Mouse (Mus musculus) neural tube, embryonic 12.5 days (tissue): ENCODE measurements around the gene Ovol3. TPM values are rescaled to one million over a fixed set of nuclear protein-coding genes. Genes with fewer than 3 reads are reported as not detected.

Experiments used
- ATAC-seq: fragments of 200-750 bp; cut with Nextera tagmentation; 2 replicates; pipeline ENCODE4 v1.8.0; 2017; ENCODE audit warnings: low read depth, mild to moderate bottlenecking, moderate TSS enrichment, moderate library complexity; ENCODE audit not compliant: low FRiP score
- H3K27ac ChIP-seq: fragments of 300-500 bp; sonication (generic); 2 replicates; pipeline ENCODE4 v1.5.1; 2016
- H3K27me3 ChIP-seq: fragments of 300-500 bp; sonication (generic); replicated peaks from 2 replicates; pipeline ENCODE4 v1.6.1; 2016; ENCODE audit warnings: mild to moderate bottlenecking
- H3K36me3 ChIP-seq: fragments of 300-500 bp; sonication (generic); 2 replicates; pipeline ENCODE4 v1.6.1; 2016; ENCODE audit warnings: mild to moderate bottlenecking
- H3K4me1 ChIP-seq: fragments of 300-500 bp; sonication (generic); 2 replicates; pipeline ENCODE4 v1.6.1; 2016
- H3K4me2 ChIP-seq: fragments of 300-500 bp; sonication (generic); replicated peaks from 2 replicates; pipeline ENCODE4 v1.6.1; 2016; ENCODE audit warnings: mild to moderate bottlenecking
- H3K4me3 ChIP-seq: fragments of 300-500 bp; sonication (generic); 2 replicates; pipeline ENCODE4 v1.5.1; 2016
- H3K9ac ChIP-seq: fragments of 300-500 bp; sonication (generic); 2 replicates; pipeline ENCODE4 v1.6.1; 2016; ENCODE audit warnings: mild to moderate bottlenecking
- H3K9me3 ChIP-seq: fragments of 300-500 bp; sonication (generic); 2 replicates; pipeline ENCODE4 v1.6.1; 2016; ENCODE audit warnings: mild to moderate bottlenecking
- WGBS: fragments of 180-500 bp; shearing (Covaris S2); methylation state at CpG from one replicate; pipeline ENCODE4 v1.1.7; 2016; 5-methylcytosine and 5-hydroxymethylcytosine counted together
- polyA plus RNA-seq: library from polyadenylated mRNA; unstranded; fragments of >200 nt; fragmentation: Nextera tagmentation; extraction: Ambion mirVana; gene quantifications from 2 replicates; pipeline ENCODE4 v1.2.1, GENCODE M21; 2016

Gene Ovol3
- polyA plus RNA-seq: not detected in 2 replicates

GRCm38 (mm10) chr7:30235625-30236024 lies at the start of gene Ovol3:
Gene Ovol3 (minus strand): TSS chr7:30235725.
- WGBS: 83% methylated on average over 4 of the region's 4 CpGs

GRCm38 (mm10) chr7:30282740-30283139 lies 47.2 kb upstream of the Ovol3 start:
- ATAC-seq: no peak
- Histone ChIP-seq H3K4me3 (no peak overlapping the region), H3K27me3 (no peaks in the 10 kb centered on the region), H3K27ac (no peak overlapping the region), H3K4me2 (no peak overlapping the region), H3K9me3 (no peaks in the 10 kb centered on the region), H3K36me3 (no peaks in the 10 kb centered on the region), H3K4me1 (peaks cover 6% of the 10 kb centered on the region; the same call in 1 of the 2 replicates), H3K9ac (no peak overlapping the region)
- WGBS: 81% methylated on average over 7 of the region's 7 CpGs

More at GRCm38 (mm10) chr7:30235625-30236024, at the start of gene Ovol3:
- Histone ChIP-seq H3K9ac (no peak within 1 kb of the TSS), H3K27me3 (no peaks in the 10 kb centered on the region), H3K4me3 (no peak within 1 kb of the TSS), H3K36me3 (peaks cover 25% of the 10 kb centered on the region), H3K27ac (no peak within 1 kb of the TSS), H3K9me3 (no peaks in the 10 kb centered on the region), H3K4me1 (peaks cover 18% of the 10 kb centered on the region), H3K4me2 (no peak within 1 kb of the TSS)
- no peak for ATAC-seq

- no peak overlapping the region for H3K27ac ChIP-seq
- no peak overlapping the region for H3K4me3 ChIP-seq
- no peak for ATAC-seq
- H3K9ac ChIP-seq: no peak overlapping the region
- WGBS: 85% methylated on average over 4 of the region's 4 CpGs
- peaks cover 6% of the 10 kb centered on the region; the same call in 1 of the 2 replicates for H3K4me1 ChIP-seq
- no peaks in the 10 kb centered on the region for H3K9me3 ChIP-seq
- peak overlapping the region; percentile 92 for H3K4me2 ChIP-seq
- no peaks in the 10 kb centered on the region; the same call in 1 of the 2 replicates for H3K36me3 ChIP-seq
- H3K27me3 ChIP-seq: no peaks in the 10 kb centered on the region
Observed at GRCm38 (mm10) chr7:30281522-30281921, 46.0 kb upstream of the Ovol3 start.

GRCm38 (mm10) chr7:30280670-30281138 lies 45.2 kb upstream of the Ovol3 start:
- peak overlapping the region; percentile 85 for H3K27ac ChIP-seq
- H3K4me3 ChIP-seq: peak overlapping the region; percentile 66
- no peaks in the 10 kb centered on the region for H3K9me3 ChIP-seq
- ATAC-seq: peak; percentile 91
- under 1% methylated on average over 20 of the region's 20 CpGs for WGBS
- peak overlapping the region; percentile 51 for H3K9ac ChIP-seq
- H3K27me3 ChIP-seq: no peaks in the 10 kb centered on the region
- H3K4me1 ChIP-seq: peaks cover 6% of the 10 kb centered on the region; the same call in 1 of the 2 replicates
- peak overlapping the region; percentile 92 for H3K4me2 ChIP-seq
- H3K36me3 ChIP-seq: no peaks in the 10 kb centered on the region; the same call in 1 of the 2 replicates

GRCm38 (mm10) chr7:30279951-30280669 lies 44.6 kb upstream of the Ovol3 start, which contains the start of the genes Thap8 and Wdr62:
Gene Thap8 (plus strand): TSS chr7:30280094.
Gene Wdr62 (minus strand): TSS chr7:30280419.
- peak within 1 kb of the TSS; percentile 85 for H3K27ac ChIP-seq
- WGBS: under 1% methylated on average over 49 of the region's 49 CpGs
- peak; percentile 96 for ATAC-seq
- H3K36me3 ChIP-seq: no peaks in the 10 kb centered on the region; the same call in 1 of the 2 replicates
- H3K4me2 ChIP-seq: peak within 1 kb of the TSS; percentile 92
- H3K9ac ChIP-seq: peak within 1 kb of the TSS; percentile 56
- no peaks in the 10 kb centered on the region for H3K9me3 ChIP-seq
- peaks cover 6% of the 10 kb centered on the region; the same call in 1 of the 2 replicates for H3K4me1 ChIP-seq
- H3K27me3 ChIP-seq: no peaks in the 10 kb centered on the region
- peak within 1 kb of the TSS; percentile 66 for H3K4me3 ChIP-seq

GRCm38 (mm10) chr7:30279536-30279935 lies 44.0 kb upstream of the Ovol3 start:
- Histone ChIP-seq H3K4me3 (peak overlapping the region; percentile 66), H3K9me3 (no peaks in the 10 kb centered on the region), H3K9ac (no peak overlapping the region), H3K27ac (no peak overlapping the region), H3K4me1 (peaks cover 6% of the 10 kb centered on the region; the same call in 1 of the 2 replicates), H3K4me2 (peak overlapping the region; percentile 92), H3K36me3 (no peaks in the 10 kb centered on the region; the same call in 1 of the 2 replicates), H3K27me3 (no peaks in the 10 kb centered on the region)
- ATAC-seq: no peak
- under 1% methylated on average over 6 of the region's 6 CpGs for WGBS

GRCm38 (mm10) chr7:30278911-30279310 lies 43.4 kb upstream of the Ovol3 start:
- 55% methylated on average over 2 of the region's 2 CpGs for WGBS
- peaks cover 6% of the 10 kb centered on the region; the same call in 1 of the 2 replicates for H3K4me1 ChIP-seq
- peak overlapping the region; percentile 92 for H3K4me2 ChIP-seq
- H3K4me3 ChIP-seq: no peak overlapping the region
- H3K27ac ChIP-seq: no peak overlapping the region
- no peaks in the 10 kb centered on the region; the same call in 1 of the 2 replicates for H3K36me3 ChIP-seq
- no peaks in the 10 kb centered on the region for H3K27me3 ChIP-seq
- H3K9ac ChIP-seq: no peak overlapping the region
- no peak for ATAC-seq
- H3K9me3 ChIP-seq: no peaks in the 10 kb centered on the region

- no peak overlapping the region for H3K9ac ChIP-seq
- WGBS: 82% methylated on average over 6 of the region's 6 CpGs
Observed at GRCm38 (mm10) chr7:30274383-30274782, 38.9 kb upstream of the Ovol3 start.

GRCm38 (mm10) chr7:30269641-30270040 lies 34.1 kb upstream of the Ovol3 start:
- no peak for ATAC-seq
- Histone ChIP-seq H3K4me2 (no peak overlapping the region), H3K9ac (no peak overlapping the region), H3K4me3 (no peak overlapping the region), H3K4me1 (no peaks in the 10 kb centered on the region), H3K9me3 (no peaks in the 10 kb centered on the region), H3K27ac (no peak overlapping the region), H3K36me3 (peaks cover 23% of the 10 kb centered on the region), H3K27me3 (no peaks in the 10 kb centered on the region)
- 93% methylated on average over 4 of the region's 4 CpGs for WGBS

More at GRCm38 (mm10) chr7:30274383-30274782, 38.9 kb upstream of the Ovol3 start:
- peaks cover 3% of the 10 kb centered on the region; the same call in 1 of the 2 replicates for H3K4me1 ChIP-seq
- no peak overlapping the region for H3K4me2 ChIP-seq
- H3K27me3 ChIP-seq: no peaks in the 10 kb centered on the region
- no peaks in the 10 kb centered on the region for H3K9me3 ChIP-seq
- no peak overlapping the region for H3K27ac ChIP-seq
- ATAC-seq: no peak
- peaks cover 15% of the 10 kb centered on the region for H3K36me3 ChIP-seq
- H3K4me3 ChIP-seq: no peak overlapping the region

- Histone ChIP-seq H3K4me2 (no peak overlapping the region), H3K27me3 (no peaks in the 10 kb centered on the region), H3K4me3 (no peak overlapping the region), H3K36me3 (peaks cover 27% of the 10 kb centered on the region), H3K9ac (no peak overlapping the region), H3K27ac (no peak overlapping the region), H3K4me1 (no peaks in the 10 kb centered on the region), H3K9me3 (no peaks in the 10 kb centered on the region)
- no peak for ATAC-seq
- 90% methylated on average over 3 of the region's 3 CpGs for WGBS
Observed at GRCm38 (mm10) chr7:30266780-30267179, 31.3 kb upstream of the Ovol3 start.

- Histone ChIP-seq H3K36me3 (peaks cover 30% of the 10 kb centered on the region), H3K4me1 (no peaks in the 10 kb centered on the region), H3K4me3 (no peak overlapping the region), H3K9ac (no peak overlapping the region), H3K27ac (no peak overlapping the region), H3K4me2 (no peak overlapping the region), H3K27me3 (no peaks in the 10 kb centered on the region), H3K9me3 (no peaks in the 10 kb centered on the region)
- WGBS: 88% methylated on average over 7 of the region's 7 CpGs
- no peak for ATAC-seq
Observed at GRCm38 (mm10) chr7:30265935-30266334, 30.4 kb upstream of the Ovol3 start.

- peaks cover 30% of the 10 kb centered on the region for H3K36me3 ChIP-seq
- no peak overlapping the region for H3K27ac ChIP-seq
- no peak overlapping the region for H3K4me2 ChIP-seq
- WGBS: 93% methylated on average over 5 of the region's 5 CpGs
- no peaks in the 10 kb centered on the region for H3K9me3 ChIP-seq
- no peaks in the 10 kb centered on the region for H3K4me1 ChIP-seq
- no peak overlapping the region for H3K4me3 ChIP-seq
- no peak for ATAC-seq
- H3K9ac ChIP-seq: no peak overlapping the region
- no peaks in the 10 kb centered on the region for H3K27me3 ChIP-seq
Observed at GRCm38 (mm10) chr7:30265531-30265930, 30.0 kb upstream of the Ovol3 start.
